Mouse (Mus musculus): ENCODE measurements around the gene Lamtor5. TPM values are rescaled to one million over a fixed set of nuclear protein-coding genes. Genes with fewer than 3 reads are reported as not detected.

The Lamtor5 gene
- total and polyA plus RNA-seq, 2 experiments from 2014 or later: 114 to 187 TPM

GRCm38 (mm10) chr3:107233351-107233813, 45.3 kb upstream of the Lamtor5 start:
- no peak overlapping the region for H3K27ac ChIP-seq (ENCODE audit: low read depth)
- DNase-seq (ENCODE audit: low spot score) (peak; percentile 70), ATAC-seq (ENCODE audit: insufficient read depth, low read depth) (peak; percentile 65)
- TF ChIP-seq EP300 (IDR thresholded peaks at IDR 0.05; ENCODE audit: low read depth) (no peak), CTCF (IDR thresholded peaks at IDR 0.05; ENCODE audit: low read depth) (peak; percentile 97)
- H3K36me3 ChIP-seq (replicated peaks; ENCODE audit: control insufficient read depth, insufficient read depth, low read length): no peaks in the 10 kb centered on the region
- WGBS: 7% methylated on average over 11 of the region's 11 CpGs
- H3K27me3 ChIP-seq (ENCODE audit: control insufficient read depth, insufficient read depth, low read length): peaks cover 7% of the 10 kb centered on the region; the same call in 1 of the 2 replicates
- H3K9ac ChIP-seq (replicated peaks; ENCODE audit: low read depth, low read length): no peak overlapping the region
- no peaks in the 10 kb centered on the region for H3K9me3 ChIP-seq (replicated peaks; ENCODE audit: control insufficient read depth, low read length)
- H3K4me3 ChIP-seq (ENCODE audit: low read depth, low read length): no peak overlapping the region
- no peak overlapping the region; the same call in 1 of the 2 replicates for H3K4me2 ChIP-seq (ENCODE audit: low read depth, low read length)
- no peaks in the 10 kb centered on the region; the same call in 1 of the 2 replicates for H3K4me1 ChIP-seq (ENCODE audit: control insufficient read depth, insufficient read depth)

GRCm38 (mm10) chr3:107233945-107234344, 44.7 kb upstream of the Lamtor5 start:
- ATAC-seq (ENCODE audit: insufficient read depth, low read depth): no peak
- H3K36me3 ChIP-seq (replicated peaks; ENCODE audit: control insufficient read depth, insufficient read depth, low read length): no peaks in the 10 kb centered on the region
- no peak overlapping the region for H3K4me3 ChIP-seq (ENCODE audit: low read depth, low read length)
- no peak overlapping the region for H3K9ac ChIP-seq (replicated peaks; ENCODE audit: low read depth, low read length)
- H3K4me1 ChIP-seq (ENCODE audit: control insufficient read depth, insufficient read depth): no peaks in the 10 kb centered on the region; the same call in 1 of the 2 replicates
- no peak overlapping the region for H3K27ac ChIP-seq (ENCODE audit: low read depth)
- no peak overlapping the region for H3K4me2 ChIP-seq (ENCODE audit: low read depth, low read length)
- 18% methylated on average over 2 of the region's 2 CpGs for WGBS
- DNase-seq (ENCODE audit: low spot score): no peak
- peaks cover 7% of the 10 kb centered on the region; the same call in 1 of the 2 replicates for H3K27me3 ChIP-seq (ENCODE audit: control insufficient read depth, insufficient read depth, low read length)
- TF ChIP-seq CTCF (IDR thresholded peaks at IDR 0.05; ENCODE audit: low read depth): no peak
- no peak for TF ChIP-seq EP300 (IDR thresholded peaks at IDR 0.05; ENCODE audit: low read depth)
- no peaks in the 10 kb centered on the region for H3K9me3 ChIP-seq (replicated peaks; ENCODE audit: control insufficient read depth, low read length)

DNA sequence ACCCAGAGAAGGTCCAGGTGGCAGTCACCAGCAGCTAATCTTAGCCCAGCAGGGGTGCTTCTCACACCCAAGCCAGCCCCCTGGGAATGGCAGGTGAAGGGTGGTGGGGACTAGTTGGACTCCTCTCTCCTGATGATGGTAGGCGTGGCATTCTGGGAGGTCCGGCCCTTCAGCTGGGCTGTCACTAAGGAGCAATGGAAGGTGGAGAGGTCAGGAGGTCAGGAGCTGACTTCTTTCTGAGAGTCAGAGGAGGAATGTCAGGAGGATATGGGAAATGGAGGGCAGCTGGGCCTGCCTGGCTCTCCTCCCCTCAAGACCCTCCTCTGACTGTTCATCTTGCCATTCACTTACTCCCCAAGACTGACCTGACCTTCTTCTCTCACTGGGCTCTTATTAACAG, 40.6 kb upstream of the Lamtor5 start:
- Histone ChIP-seq H3K9ac (replicated peaks; ENCODE audit: low read depth, low read length) (no peak overlapping the region), H3K4me2 (ENCODE audit: low read depth, low read length) (no peak overlapping the region), H3K27ac (ENCODE audit: low read depth) (no peak overlapping the region), H3K36me3 (replicated peaks; ENCODE audit: control insufficient read depth, insufficient read depth, low read length) (no peaks in the 10 kb centered on the region), H3K4me3 (ENCODE audit: low read depth, low read length) (no peak overlapping the region), H3K9me3 (replicated peaks; ENCODE audit: control insufficient read depth, low read length) (no peaks in the 10 kb centered on the region), H3K27me3 (ENCODE audit: control insufficient read depth, insufficient read depth, low read length) (peaks cover 7% of the 10 kb centered on the region; the same call in 1 of the 2 replicates), H3K4me1 (ENCODE audit: control insufficient read depth, insufficient read depth) (no peaks in the 10 kb centered on the region)
- DNase-seq (ENCODE audit: low spot score): no peak
- WGBS: 63% methylated on average over 2 of the region's 2 CpGs
- ATAC-seq (ENCODE audit: insufficient read depth, low read depth): no peak
- TF ChIP-seq EP300 (IDR thresholded peaks at IDR 0.05; ENCODE audit: low read depth) (no peak), CTCF (IDR thresholded peaks at IDR 0.05; ENCODE audit: low read depth) (no peak)

DNA sequence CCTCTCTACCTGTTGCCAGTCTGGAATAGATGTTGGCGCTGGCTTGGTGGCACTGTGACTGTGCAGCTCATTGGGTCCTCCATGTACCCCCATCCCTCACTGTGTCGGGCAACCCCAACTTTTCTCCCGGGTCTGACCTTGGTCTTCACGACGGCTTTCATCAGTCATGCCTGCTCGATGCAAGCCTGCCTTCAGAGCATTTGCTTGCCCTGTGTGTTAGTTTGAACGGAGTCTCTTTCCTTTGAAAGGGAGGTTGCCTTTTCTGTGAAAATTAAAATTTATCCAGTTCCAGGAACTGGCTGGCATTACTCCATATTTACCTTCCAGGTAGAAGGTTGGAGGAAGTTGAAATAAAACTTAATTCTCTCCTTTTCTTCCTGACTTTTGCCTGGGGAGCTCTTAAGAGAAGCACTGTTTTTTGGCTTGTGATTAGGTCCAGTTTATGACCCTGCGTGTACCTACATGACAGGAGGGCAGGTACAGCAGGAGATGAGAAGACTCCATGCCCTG, 40.1 kb upstream of the Lamtor5 start:
- Histone ChIP-seq H3K36me3 (replicated peaks; ENCODE audit: control insufficient read depth, insufficient read depth, low read length) (no peaks in the 10 kb centered on the region), H3K27me3 (ENCODE audit: control insufficient read depth, insufficient read depth, low read length) (0 out of 2 replicates have a peak, but pooled peaks cover 4% of the 10 kb centered on the region), H3K4me3 (ENCODE audit: low read depth, low read length) (no peak overlapping the region), H3K9ac (replicated peaks; ENCODE audit: low read depth, low read length) (no peak overlapping the region), H3K4me1 (ENCODE audit: control insufficient read depth, insufficient read depth) (no peaks in the 10 kb centered on the region), H3K9me3 (replicated peaks; ENCODE audit: control insufficient read depth, low read length) (no peaks in the 10 kb centered on the region), H3K27ac (ENCODE audit: low read depth) (no peak overlapping the region), H3K4me2 (ENCODE audit: low read depth, low read length) (no peak overlapping the region)
- ATAC-seq (ENCODE audit: insufficient read depth, low read depth) (no peak), DNase-seq (ENCODE audit: low spot score) (no peak)
- TF ChIP-seq CTCF (IDR thresholded peaks at IDR 0.05; ENCODE audit: low read depth) (no peak), EP300 (IDR thresholded peaks at IDR 0.05; ENCODE audit: low read depth) (no peak)
- 84% methylated on average over 8 of the region's 8 CpGs for WGBS

GRCm38 (mm10) chr3:107239607-107240006, 39.1 kb upstream of the Lamtor5 start, which contains the start of gene Prok1:
Gene Prok1 (minus strand): TSS chr3:107239707.
- Histone ChIP-seq H3K4me1 (ENCODE audit: control insufficient read depth, insufficient read depth) (no peaks in the 10 kb centered on the region), H3K4me3 (ENCODE audit: low read depth, low read length) (no peak within 1 kb of the TSS), H3K36me3 (replicated peaks; ENCODE audit: control insufficient read depth, insufficient read depth, low read length) (no peaks in the 10 kb centered on the region), H3K4me2 (ENCODE audit: low read depth, low read length) (no peak within 1 kb of the TSS), H3K27me3 (ENCODE audit: control insufficient read depth, insufficient read depth, low read length) (0 out of 2 replicates have a peak, but pooled peaks cover 4% of the 10 kb centered on the region), H3K27ac (ENCODE audit: low read depth) (no peak within 1 kb of the TSS), H3K9me3 (replicated peaks; ENCODE audit: control insufficient read depth, low read length) (no peaks in the 10 kb centered on the region), H3K9ac (replicated peaks; ENCODE audit: low read depth, low read length) (no peak within 1 kb of the TSS)
- DNase-seq (ENCODE audit: low spot score): no peak
- 75% methylated on average over 9 of the region's 9 CpGs for WGBS
- no peak for ATAC-seq (ENCODE audit: insufficient read depth, low read depth)
- no peak for TF ChIP-seq EP300 (IDR thresholded peaks at IDR 0.05; ENCODE audit: low read depth)
- no peak for TF ChIP-seq CTCF (IDR thresholded peaks at IDR 0.05; ENCODE audit: low read depth)
